Mouse (Mus musculus) bone marrow, adult 2 months (tissue): ENCODE results near the gene Lsm14a. TPM values are rescaled to one million over a fixed set of nuclear protein-coding genes. Genes with fewer than 3 reads are reported as not detected.

ENCODE experiments used
- H3K27ac ChIP-seq: fragments of 200-500 bp; 2 replicates; pipeline ENCODE4 v1.5.1; 2012; ENCODE audit warnings: low read depth, mild to moderate bottlenecking, control low read depth, inconsistent platforms, low read length; ENCODE audit not compliant: control insufficient read depth, poor library complexity, insufficient read depth
- H3K4me1 ChIP-seq: fragments of 200-500 bp; 2 replicates; pipeline ENCODE4 v1.6.1; 2011; ENCODE audit warnings: low read length; ENCODE audit not compliant: control insufficient read depth, insufficient read depth
- H3K4me3 ChIP-seq: fragments of 200-500 bp; replicated peaks from 2 replicates; pipeline ENCODE3; 2011; ENCODE audit warnings: mild to moderate bottlenecking, low read depth, low read length, control low read depth; ENCODE audit not compliant: control insufficient read depth
- CTCF ChIP-seq: fragments of 200-500 bp; IDR thresholded peaks from 2 replicates; pipeline ENCODE4 v1.5.1; 2011; ENCODE audit warnings: low read length, control low read depth; ENCODE audit not compliant: control insufficient read depth, insufficient read depth
- POLR2A ChIP-seq: fragments of 200-500 bp; IDR thresholded peaks from 2 replicates; pipeline ENCODE4 v1.6.1; 2011; ENCODE audit warnings: low read depth, mild to moderate bottlenecking, control low read depth, low read length, borderline replicate concordance; ENCODE audit not compliant: control insufficient read depth
- WGBS: fragments of 180-500 bp; shearing (Covaris S2); methylation state at CpG from one replicate; pipeline ENCODE4 v1.1.7; 2018; 5-methylcytosine and 5-hydroxymethylcytosine counted together
- polyA plus RNA-seq: library from polyadenylated mRNA; stranded (reverse); fragments of >200 nt; gene quantifications from 2 replicates; pipeline ENCODE4 v1.2.4, GENCODE M21; 2011; ENCODE audit warnings: low replicate concordance; ENCODE audit not compliant: missing spikeins, insufficient read depth, insufficient read length

The Lsm14a gene
- polyA plus RNA-seq, 1 experiment, result 64.8 TPM

GRCm38 (mm10) chr7:34324857-34325256, 68.3 kb downstream of the Lsm14a start:
- no peak overlapping the region for H3K4me3 ChIP-seq
- WGBS, result 78% methylated on average over 1 of the region's 1 CpGs
- H3K4me1 ChIP-seq, result no peaks in the 10 kb centered on the region; the same call in 1 of the 2 replicates
- TF ChIP-seq POLR2A (no peak), CTCF (no peak)
- no peak overlapping the region for H3K27ac ChIP-seq

GRCm38 (mm10) chr7:34324005-34324404, 69.1 kb downstream of the Lsm14a start:
- Histone ChIP-seq H3K27ac (no peak overlapping the region), H3K4me3 (no peak overlapping the region), H3K4me1 (no peaks in the 10 kb centered on the region; the same call in 1 of the 2 replicates)
- 90% methylated on average over 2 of the region's 2 CpGs for WGBS
- TF ChIP-seq POLR2A (no peak), CTCF (no peak)

GRCm38 (mm10) chr7:34323351-34323750, 69.8 kb downstream of the Lsm14a start:
- Histone ChIP-seq H3K4me3 (no peak overlapping the region), H3K4me1 (no peaks in the 10 kb centered on the region; the same call in 1 of the 2 replicates), H3K27ac (no peak overlapping the region)
- TF ChIP-seq CTCF (no peak), POLR2A (no peak)
- WGBS, result 86% methylated on average over 8 of the region's 8 CpGs

- H3K4me1 ChIP-seq, result no peaks in the 10 kb centered on the region; the same call in 1 of the 2 replicates
- H3K27ac ChIP-seq, result no peak overlapping the region
- TF ChIP-seq CTCF (no peak), POLR2A (no peak)
- 80% methylated on average over 4 of the region's 4 CpGs for WGBS
- no peak overlapping the region for H3K4me3 ChIP-seq
These were observed 71.2 kb downstream of the Lsm14a start for GRCm38 (mm10) chr7:34321958-34322357.

- no peak for TF ChIP-seq POLR2A
- no peak for TF ChIP-seq CTCF
- Histone ChIP-seq H3K4me1 (no peaks in the 10 kb centered on the region; the same call in 1 of the 2 replicates), H3K27ac (no peak overlapping the region), H3K4me3 (no peak overlapping the region)
- WGBS, result 84% methylated on average over 5 of the region's 5 CpGs
These were observed 72.0 kb downstream of the Lsm14a start for GRCm38 (mm10) chr7:34321119-34321518.

- Histone ChIP-seq H3K4me3 (no peak overlapping the region), H3K27ac (no peak overlapping the region), H3K4me1 (no peaks in the 10 kb centered on the region; the same call in 1 of the 2 replicates)
- WGBS, result 69% methylated on average over 3 of the region's 3 CpGs
- TF ChIP-seq CTCF (no peak), POLR2A (no peak)
These were observed 73.2 kb downstream of the Lsm14a start for GRCm38 (mm10) chr7:34319957-34320356.

GRCm38 (mm10) chr7:34319123-34319522, 74.0 kb downstream of the Lsm14a start:
- 85% methylated on average over 2 of the region's 2 CpGs for WGBS
- Histone ChIP-seq H3K27ac (no peak overlapping the region), H3K4me3 (no peak overlapping the region), H3K4me1 (no peaks in the 10 kb centered on the region; the same call in 1 of the 2 replicates)
- TF ChIP-seq CTCF, result no peak
- TF ChIP-seq POLR2A, result no peak

- Histone ChIP-seq H3K27ac (no peak overlapping the region), H3K4me1 (no peaks in the 10 kb centered on the region; the same call in 1 of the 2 replicates), H3K4me3 (no peak overlapping the region)
- 65% methylated on average over 7 of the region's 7 CpGs for WGBS
- TF ChIP-seq CTCF (no peak), POLR2A (no peak)
These were observed 75.1 kb downstream of the Lsm14a start for GRCm38 (mm10) chr7:34317901-34318476.
